Mouse (Mus musculus) intestine, embryonic 16.5 days (tissue): ENCODE data around the gene Tm4sf4. TPM values are rescaled to one million over a fixed set of nuclear protein-coding genes. Genes with fewer than 3 reads are reported as not detected.

Experiments
- ATAC-seq: fragments of 200-750 bp; cut with Nextera tagmentation; 2 replicates; pipeline ENCODE4 v1.8.0; 2017; ENCODE audit warnings: moderate TSS enrichment, moderate library complexity
- H3K27ac ChIP-seq: fragments of 300-500 bp; sonication (generic); 2 replicates; pipeline ENCODE4 v1.5.1; 2014; ENCODE audit warnings: mild to moderate bottlenecking, low read length
- H3K27me3 ChIP-seq: fragments of 300-500 bp; sonication (generic); replicated peaks from 2 replicates; pipeline ENCODE4 v1.6.1; 2014; ENCODE audit warnings: low read length, control low read depth, mixed read lengths; ENCODE audit not compliant: control insufficient read depth, insufficient read depth
- H3K36me3 ChIP-seq: fragments of 300-500 bp; sonication (generic); 2 replicates; pipeline ENCODE4 v1.6.1; 2014; ENCODE audit warnings: low read length, control low read depth; ENCODE audit not compliant: control insufficient read depth, insufficient read depth
- H3K4me1 ChIP-seq: fragments of 300-500 bp; sonication (generic); 2 replicates; pipeline ENCODE4 v1.6.1; 2014; ENCODE audit warnings: low read length, control low read depth, mixed read lengths; ENCODE audit not compliant: control insufficient read depth, insufficient read depth
- H3K4me2 ChIP-seq: fragments of 300-500 bp; sonication (generic); 2 replicates; pipeline ENCODE4 v1.6.1; 2014; ENCODE audit warnings: low read depth, low read length, control low read depth
- H3K4me3 ChIP-seq: fragments of 300-500 bp; sonication (generic); 2 replicates; pipeline ENCODE4 v1.5.1; 2014; ENCODE audit warnings: mild to moderate bottlenecking, low read length
- H3K9ac ChIP-seq: fragments of 300-500 bp; sonication (generic); 2 replicates; pipeline ENCODE4 v1.6.1; 2014; ENCODE audit warnings: low read depth, low read length
- H3K9me3 ChIP-seq: fragments of 300-500 bp; sonication (generic); 2 replicates; pipeline ENCODE4 v1.6.1; 2016; ENCODE audit warnings: low read length, control low read depth; ENCODE audit not compliant: control insufficient read depth
- WGBS: fragments of 180-500 bp; shearing (Covaris S2); extraction: QIAGEN DNeasy Blood & Tissue Kit; methylation state at CpG from one replicate; pipeline ENCODE4 v1.1.7; 2014; 5-methylcytosine and 5-hydroxymethylcytosine counted together
- polyA plus RNA-seq: library from polyadenylated mRNA; unstranded; fragments of >200 nt; fragmentation: Nextera tagmentation; extraction: Ambion mirVana; gene quantifications from 2 replicates; pipeline ENCODE4 v1.2.1, GENCODE M21; 2015

Gene Tm4sf4
- 43.9 and 44.7 TPM in 2 replicates for polyA plus RNA-seq

- Histone ChIP-seq H3K9me3 (no peaks in the 10 kb centered on the region), H3K36me3 (no peaks in the 10 kb centered on the region), H3K4me2 (peak within 1 kb of the TSS; percentile 41), H3K4me3 (peak within 1 kb of the TSS; percentile 34), H3K4me1 (peaks cover 2% of the 10 kb centered on the region; the same call in 1 of the 2 replicates), H3K27ac (peak within 1 kb of the TSS; percentile 73), H3K9ac (peak within 1 kb of the TSS; percentile 49; the same call in 1 of the 2 replicates), H3K27me3 (no peaks in the 10 kb centered on the region)
- 52% methylated on average over 10 of the region's 10 CpGs for WGBS
- peak; percentile 82 for ATAC-seq
Measured at GRCm38 (mm10) chr3:57425089-57425730, at the start of gene Tm4sf4. Gene Tm4sf4, plus strand, starts transcription at chr3:57425314.

- Histone ChIP-seq H3K4me2 (no peak overlapping the region), H3K27me3 (no peaks in the 10 kb centered on the region), H3K9ac (no peak overlapping the region), H3K9me3 (no peaks in the 10 kb centered on the region), H3K4me1 (no peaks in the 10 kb centered on the region), H3K27ac (no peak overlapping the region), H3K36me3 (no peaks in the 10 kb centered on the region), H3K4me3 (no peak overlapping the region)
- 84% methylated on average over 6 of the region's 6 CpGs for WGBS
- no peak for ATAC-seq
Measured at GRCm38 (mm10) chr3:57386423-57386822, 38.7 kb upstream of the Tm4sf4 start.

- Histone ChIP-seq H3K4me2 (no peak overlapping the region), H3K27me3 (no peaks in the 10 kb centered on the region), H3K9me3 (no peaks in the 10 kb centered on the region), H3K9ac (no peak overlapping the region), H3K4me3 (no peak overlapping the region), H3K4me1 (no peaks in the 10 kb centered on the region), H3K36me3 (no peaks in the 10 kb centered on the region), H3K27ac (no peak overlapping the region)
- 58% methylated on average over 2 of the region's 2 CpGs for WGBS
- ATAC-seq, result peak; percentile 44; the same call in 1 of the 2 replicates
Measured at GRCm38 (mm10) chr3:57386895-57387294, 38.2 kb upstream of the Tm4sf4 start.

- no peak overlapping the region for H3K4me3 ChIP-seq
- no peak overlapping the region for H3K9ac ChIP-seq
- WGBS, result 58% methylated on average over 2 of the region's 2 CpGs
- no peaks in the 10 kb centered on the region for H3K9me3 ChIP-seq
- no peak overlapping the region for H3K27ac ChIP-seq
- no peak for ATAC-seq
- H3K4me1 ChIP-seq, result no peaks in the 10 kb centered on the region
- no peak overlapping the region for H3K4me2 ChIP-seq
- H3K36me3 ChIP-seq, result no peaks in the 10 kb centered on the region
- H3K27me3 ChIP-seq, result no peaks in the 10 kb centered on the region
Measured at GRCm38 (mm10) chr3:57387593-57387992, 37.5 kb upstream of the Tm4sf4 start.

GRCm38 (mm10) chr3:57411535-57411934, 13.6 kb upstream of the Tm4sf4 start:
- H3K4me1 ChIP-seq, result no peaks in the 10 kb centered on the region
- no peaks in the 10 kb centered on the region for H3K36me3 ChIP-seq
- WGBS, result 90% methylated on average over 4 of the region's 4 CpGs
- H3K9me3 ChIP-seq, result no peaks in the 10 kb centered on the region
- H3K9ac ChIP-seq, result no peak overlapping the region
- no peak overlapping the region for H3K27ac ChIP-seq
- no peak for ATAC-seq
- no peak overlapping the region for H3K4me3 ChIP-seq
- H3K27me3 ChIP-seq, result no peaks in the 10 kb centered on the region
- H3K4me2 ChIP-seq, result no peak overlapping the region

GRCm38 (mm10) chr3:57420233-57420632, 4.9 kb upstream of the Tm4sf4 start:
- H3K36me3 ChIP-seq, result no peaks in the 10 kb centered on the region
- no peak overlapping the region for H3K4me3 ChIP-seq
- H3K4me1 ChIP-seq, result peaks cover 2% of the 10 kb centered on the region; the same call in 1 of the 2 replicates
- H3K9me3 ChIP-seq, result no peaks in the 10 kb centered on the region
- no peak for ATAC-seq
- H3K27me3 ChIP-seq, result no peaks in the 10 kb centered on the region
- no peak overlapping the region for H3K9ac ChIP-seq
- no peak overlapping the region for H3K27ac ChIP-seq
- 56% methylated on average over 2 of the region's 2 CpGs for WGBS
- H3K4me2 ChIP-seq, result no peak overlapping the region

- H3K4me1 ChIP-seq, result peaks cover 2% of the 10 kb centered on the region; the same call in 1 of the 2 replicates
- no peak overlapping the region for H3K4me3 ChIP-seq
- WGBS, result 89% methylated on average over 1 of the region's 1 CpGs
- ATAC-seq, result no peak
- H3K9me3 ChIP-seq, result no peaks in the 10 kb centered on the region
- H3K27ac ChIP-seq, result no peak overlapping the region
- no peak overlapping the region for H3K4me2 ChIP-seq
- H3K27me3 ChIP-seq, result no peaks in the 10 kb centered on the region
- no peaks in the 10 kb centered on the region for H3K36me3 ChIP-seq
- H3K9ac ChIP-seq, result no peak overlapping the region
Measured at GRCm38 (mm10) chr3:57420660-57421059, 4.5 kb upstream of the Tm4sf4 start.

- Histone ChIP-seq H3K4me1 (peaks cover 2% of the 10 kb centered on the region; the same call in 1 of the 2 replicates), H3K27me3 (no peaks in the 10 kb centered on the region), H3K9ac (0 out of 2 replicates have a peak overlapping the region, but pooled peaks have one; percentile 4), H3K9me3 (no peaks in the 10 kb centered on the region), H3K4me3 (0 out of 2 replicates have a peak overlapping the region, but pooled peaks have one; percentile 12), H3K36me3 (no peaks in the 10 kb centered on the region), H3K4me2 (0 out of 2 replicates have a peak overlapping the region, but pooled peaks have one; percentile 10), H3K27ac (no peak overlapping the region)
- 73% methylated on average over 11 of the region's 11 CpGs for WGBS
- no peak for ATAC-seq
Measured at GRCm38 (mm10) chr3:57426351-57426750, 1.2 kb downstream of the Tm4sf4 start.

- WGBS, result 27% methylated on average over 5 of the region's 5 CpGs
- no peak overlapping the region for H3K27ac ChIP-seq
- no peaks in the 10 kb centered on the region for H3K27me3 ChIP-seq
- no peak for ATAC-seq
- no peak overlapping the region for H3K4me2 ChIP-seq
- H3K9me3 ChIP-seq, result no peaks in the 10 kb centered on the region
- no peaks in the 10 kb centered on the region for H3K36me3 ChIP-seq
- H3K4me1 ChIP-seq, result peaks cover 2% of the 10 kb centered on the region; the same call in 1 of the 2 replicates
- H3K4me3 ChIP-seq, result no peak overlapping the region
- no peak overlapping the region for H3K9ac ChIP-seq
Measured at GRCm38 (mm10) chr3:57428682-57429464, 3.8 kb downstream of the Tm4sf4 start.
